Mouse (Mus musculus): Measurements from ENCODE around the gene Fes. TPM values are rescaled to one million over a fixed set of nuclear protein-coding genes. Genes with fewer than 3 reads are reported as not detected.

Fes gene
- polyA plus RNA-seq, 1 experiment from 2014 or later = 26.4 TPM

DNA sequence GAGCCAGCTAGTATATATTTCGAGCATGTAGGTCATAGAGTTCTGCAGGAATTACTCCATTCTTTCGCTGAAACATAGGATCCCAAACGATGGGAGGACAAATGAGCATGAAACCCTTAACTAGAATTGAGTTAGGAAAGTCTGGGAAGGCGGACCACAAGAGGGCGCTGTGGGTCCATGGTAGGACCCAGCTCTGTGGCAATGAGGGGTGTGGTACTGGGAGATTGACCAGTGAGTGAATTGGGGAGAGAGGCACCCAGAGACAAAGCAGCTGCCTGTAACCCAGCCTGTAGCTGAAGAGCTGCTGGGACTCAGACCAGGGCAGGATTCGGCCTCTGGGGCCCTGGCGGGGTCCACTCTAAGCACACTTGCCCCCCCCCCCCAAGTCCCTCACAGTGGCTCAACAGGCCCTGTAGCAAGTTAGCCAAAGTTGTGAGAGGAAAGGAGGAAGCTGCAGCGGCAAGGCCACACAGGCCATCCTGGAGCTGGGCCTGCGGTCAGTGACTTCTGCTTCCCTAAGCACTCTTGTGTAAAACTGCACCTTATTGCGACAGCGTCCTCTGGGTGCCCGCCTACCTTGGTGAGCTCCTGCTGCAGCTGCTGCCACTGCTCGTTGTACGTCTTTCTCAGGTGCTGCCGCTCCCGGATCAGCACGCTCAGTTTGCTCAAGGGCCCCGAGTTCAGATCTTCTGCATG lies 1.4 kb downstream of the Fes start:
- no peaks in the 10 kb centered on the region for H3K27me3 ChIP-seq (replicated peaks; ENCODE audit: insufficient read depth, low read length)
- H3K9ac ChIP-seq (replicated peaks; ENCODE audit: low read depth) = 0 out of 2 replicates have a peak overlapping the region, but pooled peaks have one; percentile 13
- H3K4me3 ChIP-seq (ENCODE audit: low read depth, low read length) = peak overlapping the region; percentile 36
- H3K9me3 ChIP-seq (ENCODE audit: low read length) = no peaks in the 10 kb centered on the region
- WGBS = 38% methylated on average over 16 of the region's 18 CpGs
- peak; percentile 96 for TF ChIP-seq CTCF (IDR thresholded peaks at IDR 0.05)
- TF ChIP-seq EP300 (IDR thresholded peaks at IDR 0.05) = no peak
- peak overlapping the region; percentile 90 for H3K27ac ChIP-seq (ENCODE audit: low read length)
- peak overlapping the region; percentile 58 for H3K4me2 ChIP-seq (replicated peaks; ENCODE audit: low read depth, low read length)
- H3K36me3 ChIP-seq (ENCODE audit: insufficient read depth, low read length) = peaks cover 13% of the 10 kb centered on the region; the same call in 1 of the 2 replicates
- H3K4me1 ChIP-seq (ENCODE audit: insufficient read depth, low read depth, low read length) = no peaks in the 10 kb centered on the region; the same call in 1 of the 2 replicates
- peak; percentile 95 for DNase-seq (ENCODE audit: low spot score)
- peak; percentile 79 for ATAC-seq

DNA sequence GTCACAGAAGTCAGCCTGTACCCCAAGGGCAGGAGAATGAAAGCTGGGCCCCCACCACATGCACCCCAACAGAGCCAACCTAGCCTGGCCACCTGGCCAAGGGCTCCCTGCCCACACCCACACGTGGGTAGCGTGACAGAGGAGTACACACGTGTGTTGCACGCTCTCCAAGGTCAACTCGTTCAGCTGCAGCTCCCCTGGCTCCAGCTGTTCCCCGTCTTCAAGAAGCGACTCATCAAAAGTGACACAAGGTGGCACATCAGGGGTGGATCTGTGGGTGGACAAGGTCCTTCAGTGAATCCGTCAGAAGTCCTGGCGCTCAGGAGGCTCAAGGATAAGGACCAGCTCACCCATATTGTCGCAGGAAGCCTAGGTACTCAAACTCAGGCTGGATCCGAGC lies 4.8 kb downstream of the Fes start:
- no peak overlapping the region for H3K9ac ChIP-seq (replicated peaks; ENCODE audit: low read depth)
- 81% methylated on average over 11 of the region's 11 CpGs for WGBS
- peaks cover under 1% of the 10 kb centered on the region; the same call in 1 of the 2 replicates for H3K4me1 ChIP-seq (ENCODE audit: insufficient read depth, low read depth, low read length)
- H3K4me2 ChIP-seq (replicated peaks; ENCODE audit: low read depth, low read length) = no peak overlapping the region
- ATAC-seq (no peak), DNase-seq (ENCODE audit: low spot score) (no peak)
- H3K36me3 ChIP-seq (ENCODE audit: insufficient read depth, low read length) = peaks cover 15% of the 10 kb centered on the region; the same call in 1 of the 2 replicates
- H3K4me3 ChIP-seq (ENCODE audit: low read depth, low read length) = no peak overlapping the region
- no peak for TF ChIP-seq EP300 (IDR thresholded peaks at IDR 0.05)
- TF ChIP-seq CTCF (IDR thresholded peaks at IDR 0.05) = no peak
- no peak overlapping the region for H3K27ac ChIP-seq (ENCODE audit: low read length)
- H3K27me3 ChIP-seq (replicated peaks; ENCODE audit: insufficient read depth, low read length) = no peaks in the 10 kb centered on the region
- H3K9me3 ChIP-seq (ENCODE audit: low read length) = no peaks in the 10 kb centered on the region

DNA sequence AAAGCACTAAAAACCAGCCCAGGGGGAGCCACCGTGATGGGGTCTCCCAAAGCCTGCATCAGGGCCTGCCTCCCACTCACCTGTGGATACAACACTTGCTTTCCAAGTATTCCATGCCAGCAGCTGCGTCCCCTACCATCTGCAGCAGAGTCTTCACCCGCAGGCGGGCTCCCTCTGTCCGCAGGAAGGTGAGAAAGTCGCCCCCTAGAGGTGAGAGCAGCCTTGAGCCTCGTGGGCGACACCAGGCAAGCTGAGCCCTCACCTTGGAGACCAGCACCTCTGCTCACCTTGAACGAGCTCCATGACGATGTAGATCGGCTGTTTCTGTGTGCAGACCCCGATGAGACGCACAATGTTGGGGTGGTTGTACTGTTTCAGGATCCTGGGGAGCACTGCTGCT lies 8.2 kb downstream of the Fes start:
- ATAC-seq = no peak
- TF ChIP-seq CTCF (IDR thresholded peaks at IDR 0.05) = peak; percentile 68
- TF ChIP-seq EP300 (IDR thresholded peaks at IDR 0.05) = no peak
- no peak for DNase-seq (ENCODE audit: low spot score)
- H3K4me3 ChIP-seq (ENCODE audit: low read depth, low read length) = no peak overlapping the region
- H3K9me3 ChIP-seq (ENCODE audit: low read length) = no peaks in the 10 kb centered on the region
- no peak overlapping the region for H3K4me2 ChIP-seq (replicated peaks; ENCODE audit: low read depth, low read length)
- H3K27ac ChIP-seq (ENCODE audit: low read length) = no peak overlapping the region
- H3K9ac ChIP-seq (replicated peaks; ENCODE audit: low read depth) = no peak overlapping the region
- 63% methylated on average over 13 of the region's 13 CpGs for WGBS
- H3K27me3 ChIP-seq (replicated peaks; ENCODE audit: insufficient read depth, low read length) = no peaks in the 10 kb centered on the region
- peaks cover 15% of the 10 kb centered on the region; the same call in 1 of the 2 replicates for H3K36me3 ChIP-seq (ENCODE audit: insufficient read depth, low read length)
- H3K4me1 ChIP-seq (ENCODE audit: insufficient read depth, low read depth, low read length) = 0 out of 2 replicates have a peak, but pooled peaks cover 4% of the 10 kb centered on the region

DNA sequence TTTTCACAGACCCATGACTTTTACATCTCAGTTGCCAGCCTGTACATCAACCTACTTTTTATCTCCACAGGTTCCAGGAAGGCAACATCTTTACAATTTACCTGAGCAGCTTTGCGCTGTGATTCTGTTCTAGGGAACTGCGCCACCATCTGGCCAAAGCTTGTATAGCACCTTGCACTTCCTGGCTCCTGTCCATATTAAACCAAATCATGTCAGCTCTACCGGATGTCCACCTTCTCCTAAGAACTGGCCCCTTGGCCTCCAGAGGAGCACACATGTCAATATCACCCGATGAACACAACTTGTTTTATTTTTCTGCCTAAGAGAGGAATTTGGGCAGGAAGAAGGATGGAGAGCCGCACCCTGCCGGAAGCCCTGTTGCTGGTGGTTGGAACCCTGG lies 10.3 kb downstream of the Fes start:
- no peak overlapping the region for H3K4me2 ChIP-seq (replicated peaks; ENCODE audit: low read depth, low read length)
- no peak overlapping the region for H3K27ac ChIP-seq (ENCODE audit: low read length)
- peak; percentile 94 for TF ChIP-seq CTCF (IDR thresholded peaks at IDR 0.05)
- TF ChIP-seq EP300 (IDR thresholded peaks at IDR 0.05) = no peak
- DNase-seq (ENCODE audit: low spot score) = peak; percentile 63
- H3K36me3 ChIP-seq (ENCODE audit: insufficient read depth, low read length) = peaks cover 15% of the 10 kb centered on the region; the same call in 1 of the 2 replicates
- peak; percentile 38; the same call in 1 of the 2 replicates for ATAC-seq
- H3K9me3 ChIP-seq (ENCODE audit: low read length) = no peaks in the 10 kb centered on the region
- WGBS = 22% methylated on average over 6 of the region's 6 CpGs
- H3K27me3 ChIP-seq (replicated peaks; ENCODE audit: insufficient read depth, low read length) = no peaks in the 10 kb centered on the region
- 0 out of 2 replicates have a peak, but pooled peaks cover 4% of the 10 kb centered on the region for H3K4me1 ChIP-seq (ENCODE audit: insufficient read depth, low read depth, low read length)
- H3K4me3 ChIP-seq (ENCODE audit: low read depth, low read length) = no peak overlapping the region
- H3K9ac ChIP-seq (replicated peaks; ENCODE audit: low read depth) = no peak overlapping the region

DNA sequence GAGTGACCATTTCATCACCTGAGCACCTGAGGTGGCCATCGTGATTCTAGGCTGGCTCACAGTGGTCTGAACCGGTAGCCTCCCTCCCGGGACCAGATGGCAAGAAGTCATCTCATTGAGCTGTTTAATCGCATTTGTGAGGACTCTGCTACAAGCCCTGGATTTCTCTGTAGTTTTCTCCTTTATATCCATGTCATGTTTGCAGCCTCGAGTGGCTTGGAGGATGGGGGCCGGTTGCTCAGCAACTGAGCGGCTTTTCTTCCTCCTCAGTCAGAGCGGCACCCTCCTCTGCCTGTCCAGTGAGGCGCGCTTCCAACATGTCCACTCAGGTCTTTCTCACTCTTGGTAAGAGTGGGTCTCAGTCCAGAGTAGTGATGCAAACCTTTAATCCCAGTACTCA lies 11.6 kb downstream of the Fes start:
- Histone ChIP-seq H3K4me3 (ENCODE audit: low read depth, low read length) (no peak overlapping the region), H3K9me3 (ENCODE audit: low read length) (no peaks in the 10 kb centered on the region), H3K4me2 (replicated peaks; ENCODE audit: low read depth, low read length) (no peak overlapping the region), H3K27me3 (replicated peaks; ENCODE audit: insufficient read depth, low read length) (no peaks in the 10 kb centered on the region), H3K36me3 (ENCODE audit: insufficient read depth, low read length) (peaks cover 15% of the 10 kb centered on the region; the same call in 1 of the 2 replicates), H3K9ac (replicated peaks; ENCODE audit: low read depth) (no peak overlapping the region), H3K27ac (ENCODE audit: low read length) (no peak overlapping the region), H3K4me1 (ENCODE audit: insufficient read depth, low read depth, low read length) (0 out of 2 replicates have a peak, but pooled peaks cover 4% of the 10 kb centered on the region)
- WGBS = 68% methylated on average over 10 of the region's 10 CpGs
- TF ChIP-seq CTCF (IDR thresholded peaks at IDR 0.05) = no peak
- no peak for TF ChIP-seq EP300 (IDR thresholded peaks at IDR 0.05)
- ATAC-seq = no peak
- DNase-seq (ENCODE audit: low spot score) = no peak

DNA sequence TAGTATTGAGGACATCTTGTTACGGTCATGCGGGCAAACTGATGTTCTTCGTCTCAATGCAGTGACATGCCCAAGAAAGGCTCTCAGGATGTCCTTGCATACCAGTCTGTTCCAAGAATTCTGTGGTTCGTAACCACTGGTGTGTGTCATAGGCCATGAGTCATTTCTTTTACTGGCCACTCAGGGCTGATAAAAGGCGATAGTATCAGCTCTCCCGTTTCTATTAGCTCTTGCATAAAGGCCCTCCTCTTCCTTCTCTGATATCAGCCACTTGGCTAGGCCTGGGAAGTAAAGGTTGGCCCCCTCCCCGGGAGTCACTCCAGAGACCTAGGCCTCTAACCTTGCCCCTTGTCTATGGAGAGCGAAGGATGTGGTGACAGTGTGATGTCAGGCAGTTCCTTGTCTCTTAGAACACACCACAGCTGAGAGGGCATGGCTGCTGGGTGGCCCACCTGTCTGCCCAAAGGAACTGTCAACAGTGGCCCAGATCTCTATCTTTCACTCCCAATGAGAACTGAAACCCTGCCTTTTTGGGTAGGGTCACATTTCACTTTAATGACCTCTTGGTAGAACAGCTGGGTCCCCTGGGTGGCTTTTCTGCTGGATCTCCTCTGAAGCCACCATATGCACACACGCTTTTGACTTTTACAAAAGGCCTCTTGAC lies 12.2 kb downstream of the Fes start:
- Histone ChIP-seq H3K27me3 (replicated peaks; ENCODE audit: insufficient read depth, low read length) (no peaks in the 10 kb centered on the region), H3K9me3 (ENCODE audit: low read length) (no peaks in the 10 kb centered on the region), H3K9ac (replicated peaks; ENCODE audit: low read depth) (no peak overlapping the region), H3K4me3 (ENCODE audit: low read depth, low read length) (no peak overlapping the region), H3K4me2 (replicated peaks; ENCODE audit: low read depth, low read length) (no peak overlapping the region), H3K27ac (ENCODE audit: low read length) (no peak overlapping the region), H3K36me3 (ENCODE audit: insufficient read depth, low read length) (peaks cover 10% of the 10 kb centered on the region; the same call in 1 of the 2 replicates), H3K4me1 (ENCODE audit: insufficient read depth, low read depth, low read length) (0 out of 2 replicates have a peak, but pooled peaks cover 4% of the 10 kb centered on the region)
- peak; percentile 54 for DNase-seq (ENCODE audit: low spot score)
- ATAC-seq = no peak
- WGBS = 55% methylated on average over 9 of the region's 9 CpGs
- TF ChIP-seq CTCF (IDR thresholded peaks at IDR 0.05) (no peak), EP300 (IDR thresholded peaks at IDR 0.05) (peak; percentile 45)
